Mouse (Mus musculus): ENCODE measurements around the gene Rab21. TPM values are rescaled to one million over a fixed set of nuclear protein-coding genes. Genes with fewer than 3 reads are reported as not detected.

Rab21 gene
- polyA plus RNA-seq, 1 experiment from 2014 or later, result 15.4 TPM

DNA sequence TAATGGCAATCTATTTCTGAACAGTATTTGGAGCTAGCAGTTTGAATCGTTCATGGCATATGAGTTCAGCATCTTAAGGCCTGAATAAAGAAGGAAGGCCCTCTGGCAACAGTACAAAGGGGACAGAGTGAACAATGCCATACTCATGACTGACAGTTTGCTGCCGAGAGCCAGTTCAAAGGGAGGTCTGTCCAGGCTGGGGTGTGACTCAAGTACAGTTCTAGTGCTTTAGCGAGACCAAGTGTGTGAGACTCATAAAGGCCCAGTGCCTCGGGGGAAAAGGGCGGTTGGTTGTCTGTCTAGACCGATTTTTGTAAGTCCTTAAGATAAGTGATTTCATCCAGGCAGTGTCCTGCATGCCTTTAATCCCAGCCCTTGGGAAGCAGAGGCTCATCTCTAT lies 39.2 kb upstream of the Rab21 start:
- no peak overlapping the region for H3K4me2 ChIP-seq (ENCODE audit: low read depth, low read length)
- WGBS, result 66% methylated on average over 6 of the region's 6 CpGs
- H3K9ac ChIP-seq (replicated peaks; ENCODE audit: low read depth, low read length), result no peak overlapping the region
- H3K36me3 ChIP-seq (ENCODE audit: control insufficient read depth, insufficient read depth, low read length), result peaks cover 3% of the 10 kb centered on the region; the same call in 1 of the 2 replicates
- no peaks in the 10 kb centered on the region for H3K9me3 ChIP-seq (ENCODE audit: control insufficient read depth, low read length)
- H3K4me1 ChIP-seq (ENCODE audit: control insufficient read depth, insufficient read depth, low read length), result no peaks in the 10 kb centered on the region
- ATAC-seq (ENCODE audit: low read depth), result no peak
- H3K4me3 ChIP-seq (ENCODE audit: low read depth, low read length), result no peak overlapping the region
- H3K27me3 ChIP-seq (ENCODE audit: control insufficient read depth, insufficient read depth, low read length), result no peaks in the 10 kb centered on the region
- no peak overlapping the region for H3K27ac ChIP-seq (ENCODE audit: low read depth, low read length)

DNA sequence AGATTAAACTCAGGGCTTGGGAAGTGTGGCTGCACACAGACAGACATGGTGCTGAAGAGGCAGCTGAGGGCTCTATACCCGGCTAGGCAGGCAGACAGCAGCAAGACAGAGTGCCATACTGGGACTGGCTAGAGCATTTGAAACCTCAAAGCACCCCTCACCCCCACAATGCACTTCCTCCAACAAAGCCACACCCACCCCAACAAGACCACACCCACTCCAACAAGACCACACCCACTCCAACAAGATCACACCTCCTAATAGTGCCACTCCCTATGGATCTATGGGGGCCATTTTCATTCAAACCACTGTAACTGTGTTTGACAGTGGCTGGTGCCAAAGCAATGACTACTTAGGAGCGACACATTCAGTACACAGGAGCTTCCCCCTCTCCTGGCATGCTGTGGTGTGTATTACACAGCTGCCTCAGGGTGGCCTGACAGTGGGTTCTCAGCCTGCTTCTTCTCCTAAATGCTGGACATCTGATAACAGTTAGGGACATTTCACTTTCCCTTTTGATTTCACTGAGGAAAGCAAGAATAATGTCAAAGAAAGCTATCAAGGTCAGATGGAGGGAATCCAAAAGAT lies 35.5 kb upstream of the Rab21 start:
- Histone ChIP-seq H3K4me2 (ENCODE audit: low read depth, low read length) (no peak overlapping the region), H3K4me3 (ENCODE audit: low read depth, low read length) (no peak overlapping the region), H3K36me3 (ENCODE audit: control insufficient read depth, insufficient read depth, low read length) (peaks cover 3% of the 10 kb centered on the region; the same call in 1 of the 2 replicates), H3K27me3 (ENCODE audit: control insufficient read depth, insufficient read depth, low read length) (no peaks in the 10 kb centered on the region), H3K9ac (replicated peaks; ENCODE audit: low read depth, low read length) (no peak overlapping the region), H3K9me3 (ENCODE audit: control insufficient read depth, low read length) (no peaks in the 10 kb centered on the region), H3K27ac (ENCODE audit: low read depth, low read length) (no peak overlapping the region), H3K4me1 (ENCODE audit: control insufficient read depth, insufficient read depth, low read length) (no peaks in the 10 kb centered on the region)
- 66% methylated on average over 2 of the region's 2 CpGs for WGBS
- ATAC-seq (ENCODE audit: low read depth), result no peak

DNA sequence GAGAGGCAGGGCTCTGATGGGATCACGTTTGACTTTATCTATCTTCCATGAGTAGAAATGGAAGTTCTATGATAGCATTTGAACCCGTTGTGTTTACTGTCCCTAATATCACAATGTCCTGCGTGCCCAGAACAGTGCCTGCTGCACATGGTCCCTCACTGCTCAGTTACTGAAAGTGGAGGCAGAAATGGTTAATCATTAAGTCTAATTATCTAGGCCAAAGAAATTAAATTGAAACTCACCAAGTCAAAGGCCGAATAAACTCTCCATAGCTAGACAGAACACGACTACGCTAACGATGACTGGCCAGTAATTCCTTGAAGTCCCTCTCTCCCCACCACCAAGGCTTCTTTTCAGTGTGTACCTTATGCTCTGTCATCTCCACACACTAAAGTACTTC lies 34.1 kb upstream of the Rab21 start:
- Histone ChIP-seq H3K4me2 (ENCODE audit: low read depth, low read length) (no peak overlapping the region), H3K27me3 (ENCODE audit: control insufficient read depth, insufficient read depth, low read length) (no peaks in the 10 kb centered on the region), H3K9me3 (ENCODE audit: control insufficient read depth, low read length) (no peaks in the 10 kb centered on the region), H3K9ac (replicated peaks; ENCODE audit: low read depth, low read length) (no peak overlapping the region), H3K27ac (ENCODE audit: low read depth, low read length) (no peak overlapping the region), H3K36me3 (ENCODE audit: control insufficient read depth, insufficient read depth, low read length) (peaks cover 7% of the 10 kb centered on the region; the same call in 1 of the 2 replicates), H3K4me3 (ENCODE audit: low read depth, low read length) (no peak overlapping the region), H3K4me1 (ENCODE audit: control insufficient read depth, insufficient read depth, low read length) (no peaks in the 10 kb centered on the region)
- WGBS, result 92% methylated on average over 7 of the region's 7 CpGs
- ATAC-seq (ENCODE audit: low read depth), result no peak

- Histone ChIP-seq H3K4me1 (ENCODE audit: control insufficient read depth, insufficient read depth, low read length) (no peaks in the 10 kb centered on the region), H3K27me3 (ENCODE audit: control insufficient read depth, insufficient read depth, low read length) (no peaks in the 10 kb centered on the region), H3K9me3 (ENCODE audit: control insufficient read depth, low read length) (no peaks in the 10 kb centered on the region), H3K36me3 (ENCODE audit: control insufficient read depth, insufficient read depth, low read length) (peaks cover 7% of the 10 kb centered on the region; the same call in 1 of the 2 replicates), H3K9ac (replicated peaks; ENCODE audit: low read depth, low read length) (no peak overlapping the region), H3K4me2 (ENCODE audit: low read depth, low read length) (no peak overlapping the region), H3K27ac (ENCODE audit: low read depth, low read length) (no peak overlapping the region), H3K4me3 (ENCODE audit: low read depth, low read length) (no peak overlapping the region)
- WGBS, result 71% methylated on average over 10 of the region's 10 CpGs
- ATAC-seq (ENCODE audit: low read depth), result no peak
Measured at GRCm38 (mm10) chr10:115349029-115349428, 33.6 kb upstream of the Rab21 start.

DNA sequence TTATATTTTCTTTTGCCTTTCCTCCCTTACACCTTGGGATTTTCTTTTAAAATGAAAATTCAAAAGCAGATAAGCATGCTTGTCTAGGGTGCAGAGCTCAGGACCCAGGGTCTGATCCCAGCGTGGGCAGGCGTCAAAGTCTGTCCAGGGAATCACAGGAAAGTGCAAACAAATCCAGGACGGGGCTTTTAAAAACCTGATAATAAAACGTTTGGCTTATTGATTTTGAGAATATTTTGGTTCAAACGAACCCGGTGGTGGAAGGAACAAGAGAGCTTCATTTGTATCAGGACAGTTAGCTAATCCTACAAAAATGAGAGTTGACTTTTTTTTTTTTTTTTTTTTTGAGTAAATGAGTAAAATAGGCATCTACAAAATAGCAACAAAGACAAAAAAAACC lies 32.7 kb upstream of the Rab21 start:
- no peaks in the 10 kb centered on the region for H3K4me1 ChIP-seq (ENCODE audit: control insufficient read depth, insufficient read depth, low read length)
- H3K9me3 ChIP-seq (ENCODE audit: control insufficient read depth, low read length), result no peaks in the 10 kb centered on the region
- H3K9ac ChIP-seq (replicated peaks; ENCODE audit: low read depth, low read length), result no peak overlapping the region
- ATAC-seq (ENCODE audit: low read depth), result no peak
- no peak overlapping the region for H3K4me3 ChIP-seq (ENCODE audit: low read depth, low read length)
- H3K36me3 ChIP-seq (ENCODE audit: control insufficient read depth, insufficient read depth, low read length), result peaks cover 7% of the 10 kb centered on the region; the same call in 1 of the 2 replicates
- no peak overlapping the region for H3K4me2 ChIP-seq (ENCODE audit: low read depth, low read length)
- H3K27ac ChIP-seq (ENCODE audit: low read depth, low read length), result no peak overlapping the region
- no peaks in the 10 kb centered on the region for H3K27me3 ChIP-seq (ENCODE audit: control insufficient read depth, insufficient read depth, low read length)
- 87% methylated on average over 6 of the region's 6 CpGs for WGBS

GRCm38 (mm10) chr10:115346444-115346843 lies 31.1 kb upstream of the Rab21 start:
- no peak overlapping the region for H3K4me2 ChIP-seq (ENCODE audit: low read depth, low read length)
- H3K27me3 ChIP-seq (ENCODE audit: control insufficient read depth, insufficient read depth, low read length), result no peaks in the 10 kb centered on the region
- H3K9me3 ChIP-seq (ENCODE audit: control insufficient read depth, low read length), result no peaks in the 10 kb centered on the region
- no peak for ATAC-seq (ENCODE audit: low read depth)
- no peak overlapping the region for H3K4me3 ChIP-seq (ENCODE audit: low read depth, low read length)
- H3K27ac ChIP-seq (ENCODE audit: low read depth, low read length), result no peak overlapping the region
- H3K36me3 ChIP-seq (ENCODE audit: control insufficient read depth, insufficient read depth, low read length), result peaks cover 10% of the 10 kb centered on the region; the same call in 1 of the 2 replicates
- no peak overlapping the region for H3K9ac ChIP-seq (replicated peaks; ENCODE audit: low read depth, low read length)
- no peaks in the 10 kb centered on the region for H3K4me1 ChIP-seq (ENCODE audit: control insufficient read depth, insufficient read depth, low read length)

GRCm38 (mm10) chr10:115342771-115343425 lies 27.5 kb upstream of the Rab21 start:
- Histone ChIP-seq H3K4me2 (ENCODE audit: low read depth, low read length) (no peak overlapping the region), H3K4me3 (ENCODE audit: low read depth, low read length) (no peak overlapping the region), H3K4me1 (ENCODE audit: control insufficient read depth, insufficient read depth, low read length) (no peaks in the 10 kb centered on the region), H3K27ac (ENCODE audit: low read depth, low read length) (no peak overlapping the region), H3K9me3 (ENCODE audit: control insufficient read depth, low read length) (no peaks in the 10 kb centered on the region), H3K36me3 (ENCODE audit: control insufficient read depth, insufficient read depth, low read length) (peaks cover 16% of the 10 kb centered on the region; the same call in 1 of the 2 replicates), H3K9ac (replicated peaks; ENCODE audit: low read depth, low read length) (no peak overlapping the region), H3K27me3 (ENCODE audit: control insufficient read depth, insufficient read depth, low read length) (no peaks in the 10 kb centered on the region)
- no peak for ATAC-seq (ENCODE audit: low read depth)
- WGBS, result 88% methylated on average over 4 of the region's 4 CpGs

DNA sequence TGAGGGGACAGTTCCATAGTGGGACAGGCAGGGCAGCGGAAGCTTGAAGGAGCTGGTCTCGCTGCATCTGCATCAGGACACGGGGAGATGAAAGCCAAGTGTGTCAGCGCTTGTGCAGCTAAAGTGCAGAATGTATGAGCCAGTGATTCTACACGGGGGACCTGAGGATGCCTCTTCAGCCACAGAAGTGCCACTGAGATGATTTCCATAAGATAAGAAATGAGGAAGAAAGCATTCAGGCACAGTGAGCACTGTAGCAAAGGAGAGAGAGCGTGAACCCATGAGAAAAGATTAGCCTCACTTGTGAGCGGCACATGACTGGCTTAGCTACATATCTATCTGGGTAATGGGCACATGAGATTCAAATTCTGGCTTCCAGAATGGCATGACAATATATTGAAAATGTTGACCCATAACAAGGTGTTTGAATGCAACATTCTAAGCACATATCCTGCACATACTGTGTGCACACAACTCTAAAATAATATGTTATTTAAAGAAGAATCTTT lies 24.5 kb upstream of the Rab21 start:
- no peaks in the 10 kb centered on the region for H3K27me3 ChIP-seq (ENCODE audit: control insufficient read depth, insufficient read depth, low read length)
- no peaks in the 10 kb centered on the region for H3K4me1 ChIP-seq (ENCODE audit: control insufficient read depth, insufficient read depth, low read length)
- WGBS, result 93% methylated on average over 7 of the region's 7 CpGs
- H3K4me3 ChIP-seq (ENCODE audit: low read depth, low read length), result no peak overlapping the region
- ATAC-seq (ENCODE audit: low read depth), result no peak
- H3K27ac ChIP-seq (ENCODE audit: low read depth, low read length), result no peak overlapping the region
- no peak overlapping the region for H3K9ac ChIP-seq (replicated peaks; ENCODE audit: low read depth, low read length)
- H3K36me3 ChIP-seq (ENCODE audit: control insufficient read depth, insufficient read depth, low read length), result 0 out of 2 replicates have a peak, but pooled peaks cover 9% of the 10 kb centered on the region
- H3K9me3 ChIP-seq (ENCODE audit: control insufficient read depth, low read length), result no peaks in the 10 kb centered on the region
- H3K4me2 ChIP-seq (ENCODE audit: low read depth, low read length), result no peak overlapping the region

DNA sequence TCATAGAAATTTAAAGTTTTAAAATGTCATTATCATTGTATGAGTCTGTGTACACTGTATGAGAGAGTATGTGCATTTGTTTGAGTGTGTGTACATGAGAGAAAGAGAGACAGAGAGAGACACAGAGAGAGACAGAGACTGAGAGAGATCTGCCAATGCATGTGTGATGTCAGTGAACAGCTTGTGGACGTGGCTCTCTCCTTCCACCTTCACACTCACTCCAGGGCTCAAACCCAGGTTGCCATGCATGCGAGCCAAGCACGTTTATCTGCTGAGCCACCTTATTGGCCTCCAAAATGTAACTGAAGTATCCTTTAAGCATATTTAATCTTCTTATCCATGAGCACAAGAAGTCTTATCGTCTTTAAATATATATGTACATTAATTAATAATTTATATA lies 21.5 kb upstream of the Rab21 start:
- Histone ChIP-seq H3K9me3 (ENCODE audit: control insufficient read depth, low read length) (no peaks in the 10 kb centered on the region), H3K27ac (ENCODE audit: low read depth, low read length) (no peak overlapping the region), H3K36me3 (ENCODE audit: control insufficient read depth, insufficient read depth, low read length) (0 out of 2 replicates have a peak, but pooled peaks cover 6% of the 10 kb centered on the region), H3K4me3 (ENCODE audit: low read depth, low read length) (no peak overlapping the region), H3K9ac (replicated peaks; ENCODE audit: low read depth, low read length) (no peak overlapping the region), H3K4me2 (ENCODE audit: low read depth, low read length) (no peak overlapping the region), H3K4me1 (ENCODE audit: control insufficient read depth, insufficient read depth, low read length) (no peaks in the 10 kb centered on the region), H3K27me3 (ENCODE audit: control insufficient read depth, insufficient read depth, low read length) (no peaks in the 10 kb centered on the region)
- no peak for ATAC-seq (ENCODE audit: low read depth)
- WGBS, result 89% methylated on average over 4 of the region's 4 CpGs

All from neural tube, embryonic 14.5 days (tissue).